Mouse (Mus musculus) brain, embryonic 14.5 days (tissue): ENCODE data around the gene Tbx6. TPM values are rescaled to one million over a fixed set of nuclear protein-coding genes. Genes with fewer than 3 reads are reported as not detected.
A peak's percentile ranks its signal among the peaks of the same experiment; 100 is the strongest.

Experiments used
- DNase-seq: peaks from one replicate; pipeline ENCODE4 v3.0.0-alpha.2; 2011; ENCODE audit warnings: low read depth
- CTCF ChIP-seq: fragments of 200-500 bp; IDR thresholded peaks from 2 replicates; pipeline ENCODE4 v1.5.1; 2012; ENCODE audit warnings: inconsistent platforms, mild to moderate bottlenecking, moderate library complexity, borderline replicate concordance; ENCODE audit not compliant: insufficient read depth, insufficient read length; ENCODE audit errors: extremely low read depth
- POLR2A ChIP-seq: fragments of 200-500 bp; IDR thresholded peaks from 2 replicates; pipeline ENCODE4 v1.6.1; 2012; ENCODE audit warnings: mild to moderate bottlenecking, inconsistent platforms, borderline replicate concordance; ENCODE audit not compliant: poor library complexity, insufficient read depth, insufficient read length, severe bottlenecking; ENCODE audit errors: extremely low read depth
- polyA plus RNA-seq: library from polyadenylated mRNA; depleted of rRNA; stranded (reverse); fragments of >200 nt; gene quantifications from 2 replicates; pipeline ENCODE4 v1.2.3, GENCODE M21; 2012

The Tbx6 gene
- polyA plus RNA-seq, 1 experiment, result 1.6 TPM

- DNase-seq, result no peak
- TF ChIP-seq CTCF, result no peak
- no peak for TF ChIP-seq POLR2A
Observed at GRCm38 (mm10) chr7:126798127-126799049, 17.1 kb downstream of the Tbx6 start.

GRCm38 (mm10) chr7:126799050-126799467, 17.8 kb downstream of the Tbx6 start:
- peak; percentile 99 for DNase-seq
- TF ChIP-seq CTCF (peak; percentile 42; the same call in 1 of the 2 replicates), POLR2A (peak; percentile 72; the same call in 1 of the 2 replicates)

- TF ChIP-seq POLR2A (peak; percentile 32; the same call in 1 of the 2 replicates), CTCF (peak; percentile 60; the same call in 1 of the 2 replicates)
- no peak for DNase-seq
Observed at GRCm38 (mm10) chr7:126799468-126800268, 18.4 kb downstream of the Tbx6 start.

GRCm38 (mm10) chr7:126800269-126801056, 19.2 kb downstream of the Tbx6 start:
- no peak for TF ChIP-seq CTCF
- TF ChIP-seq POLR2A, result no peak
- DNase-seq, result no peak

GRCm38 (mm10) chr7:126801057-126801422, 19.8 kb downstream of the Tbx6 start:
- TF ChIP-seq POLR2A, result no peak
- no peak for DNase-seq

GRCm38 (mm10) chr7:126802134-126802889, 21.0 kb downstream of the Tbx6 start:
- TF ChIP-seq CTCF (no peak), POLR2A (no peak)

GRCm38 (mm10) chr7:126803181-126803580, 21.9 kb downstream of the Tbx6 start:
- no peak for DNase-seq
- TF ChIP-seq CTCF, result no peak
- no peak for TF ChIP-seq POLR2A

More at GRCm38 (mm10) chr7:126802134-126802889, 21.0 kb downstream of the Tbx6 start:
- DNase-seq, result no peak

GRCm38 (mm10) chr7:126803751-126804150, 22.5 kb downstream of the Tbx6 start:
- DNase-seq, result no peak
- TF ChIP-seq CTCF (no peak), POLR2A (no peak)

GRCm38 (mm10) chr7:126806956-126807355, 25.7 kb downstream of the Tbx6 start:
- TF ChIP-seq CTCF (no peak), POLR2A (no peak)
- DNase-seq, result no peak

GRCm38 (mm10) chr7:126807405-126807804, 26.1 kb downstream of the Tbx6 start:
- no peak for TF ChIP-seq POLR2A
- no peak for TF ChIP-seq CTCF
- DNase-seq, result no peak
